Mouse (Mus musculus) embryonic fibroblast, embryonic 13.5 days (primary cell): ENCODE measurements around the gene Rsrc1. TPM values are rescaled to one million over a fixed set of nuclear protein-coding genes. Genes with fewer than 3 reads are reported as not detected.
"Not testable (repeated sequence)": the region's sequence is repeated elsewhere in the genome, so short reads cannot be mapped to it uniquely, and the experiment has no call there.

Source experiments
- H3K27ac ChIP-seq: 2 replicates; pipeline ENCODE4 v1.5.1; 2012; ENCODE audit warnings: low read length, control low read depth, inconsistent platforms; ENCODE audit not compliant: insufficient read depth
- H3K4me1 ChIP-seq: 2 replicates; pipeline ENCODE4 v1.6.1; 2011; ENCODE audit warnings: low read length; ENCODE audit not compliant: control insufficient read depth, insufficient read depth
- H3K4me3 ChIP-seq: 2 replicates; pipeline ENCODE4 v1.5.1; 2011; ENCODE audit warnings: mild to moderate bottlenecking, control low read depth, low read length; ENCODE audit not compliant: insufficient read depth
- CTCF ChIP-seq: IDR thresholded peaks from 2 replicates; pipeline ENCODE4 v1.5.1; 2011; ENCODE audit warnings: mild to moderate bottlenecking, control low read depth, low read length, moderate library complexity, borderline replicate concordance; ENCODE audit not compliant: insufficient read depth
- POLR2A ChIP-seq: IDR thresholded peaks from 2 replicates; pipeline ENCODE4 v1.6.1; 2011; ENCODE audit warnings: low read depth, mild to moderate bottlenecking, control low read depth, low read length, moderate library complexity
- polyA plus RNA-seq: library from polyadenylated mRNA; stranded (reverse); fragments of >200 nt; gene quantifications from 2 replicates; pipeline ENCODE4 v1.2.4, GENCODE M21; 2011; ENCODE audit warnings: low read depth; ENCODE audit not compliant: missing spikeins, insufficient read length

Gene Rsrc1
- polyA plus RNA-seq, 1 experiment: 44.9 TPM

GRCm38 (mm10) chr3:66985539-66986286, 4.5 kb downstream of the Rsrc1 start:
- peak overlapping the region; percentile 93 for H3K4me3 ChIP-seq
- TF ChIP-seq CTCF (no peak), POLR2A (0 out of 2 replicates have a peak, but pooled peaks have one; percentile 44)
- H3K4me1 ChIP-seq: no peaks in the 10 kb centered on the region
- no peak overlapping the region for H3K27ac ChIP-seq

GRCm38 (mm10) chr3:66986287-66986560, 5.0 kb downstream of the Rsrc1 start:
- TF ChIP-seq POLR2A: no peak
- no peak for TF ChIP-seq CTCF
- no peaks in the 10 kb centered on the region for H3K4me1 ChIP-seq
- no peak overlapping the region for H3K27ac ChIP-seq
- H3K4me3 ChIP-seq: peak overlapping the region; percentile 93

- Histone ChIP-seq H3K27ac (no peak overlapping the region), H3K4me3 (no peak overlapping the region), H3K4me1 (no peaks in the 10 kb centered on the region)
- no peak for TF ChIP-seq POLR2A
- no peak for TF ChIP-seq CTCF
Measured at GRCm38 (mm10) chr3:66996820-66997219, 15.6 kb downstream of the Rsrc1 start.

GRCm38 (mm10) chr3:67036387-67037062, 55.3 kb downstream of the Rsrc1 start:
- Histone ChIP-seq H3K4me3 (no peak overlapping the region), H3K27ac (no peak overlapping the region), H3K4me1 (0 out of 2 replicates have a peak, but pooled peaks cover 2% of the 10 kb centered on the region)
- no peak for TF ChIP-seq POLR2A
- TF ChIP-seq CTCF: no peak

GRCm38 (mm10) chr3:67059755-67060154, 78.6 kb downstream of the Rsrc1 start:
- H3K27ac ChIP-seq: no peak overlapping the region
- TF ChIP-seq POLR2A: no peak
- no peak for TF ChIP-seq CTCF
- H3K4me3 ChIP-seq: no peak overlapping the region
- no peaks in the 10 kb centered on the region for H3K4me1 ChIP-seq

GRCm38 (mm10) chr3:67070575-67071488, 89.6 kb downstream of the Rsrc1 start:
- Histone ChIP-seq H3K4me3 (no peak overlapping the region), H3K27ac (no peak overlapping the region), H3K4me1 (no peaks in the 10 kb centered on the region)
- TF ChIP-seq POLR2A (no peak), CTCF (no peak)

- H3K4me3 ChIP-seq, H3K4me1 ChIP-seq, H3K27ac ChIP-seq: not testable (repeated sequence)
Measured at GRCm38 (mm10) chr3:67073653-67074052, 92.5 kb downstream of the Rsrc1 start.

- Histone ChIP-seq H3K4me1 (no peaks in the 10 kb centered on the region), H3K27ac (no peak overlapping the region), H3K4me3 (no peak overlapping the region)
- TF ChIP-seq POLR2A (no peak), CTCF (no peak)
Measured at GRCm38 (mm10) chr3:67075484-67075883, 94.3 kb downstream of the Rsrc1 start.

- Histone ChIP-seq H3K4me1 (no peaks in the 10 kb centered on the region), H3K4me3 (no peak overlapping the region), H3K27ac (no peak overlapping the region)
- TF ChIP-seq CTCF: no peak
- no peak for TF ChIP-seq POLR2A
Measured at GRCm38 (mm10) chr3:67084742-67085141, 103.6 kb downstream of the Rsrc1 start.

GRCm38 (mm10) chr3:67108428-67108827, 127.2 kb downstream of the Rsrc1 start:
- H3K27ac ChIP-seq: no peak overlapping the region
- no peak overlapping the region for H3K4me3 ChIP-seq
- H3K4me1 ChIP-seq: no peaks in the 10 kb centered on the region
- TF ChIP-seq CTCF (no peak), POLR2A (no peak)
